Mouse (Mus musculus) granulocyte monocyte progenitor cell, adult 5-6 weeks (primary cell): ENCODE results near the gene Lsmem1. TPM values are rescaled to one million over a fixed set of nuclear protein-coding genes. Genes with fewer than 3 reads are reported as not detected.
"Not testable (repeated sequence)": the region's sequence is repeated elsewhere in the genome, so short reads cannot be mapped to it uniquely, and the experiment has no call there.

Experiments
- ATAC-seq: replicated peaks from 2 replicates; pipeline ENCODE4 v1.8.0; 2016; ENCODE audit warnings: mild to moderate bottlenecking, moderate TSS enrichment, inconsistent platforms; ENCODE audit not compliant: poor library complexity, severe bottlenecking
- total RNA-seq, 2 experiments: library from RNA; stranded (forward) in 1 of 2; stranded (reverse) in 1 of 2; fragments of 200-712, 200-1000 nt in 1 of 2; fragments of >200 nt in 1 of 2; fragmentation: Nextera tagmentation in 1 of 2; gene quantifications; 2 replicates each; pipeline ENCODE4 v1.2.3; 2014 to 2017

Gene Lsmem1
- total RNA-seq, 2 experiments from 2014 or later: not detected

- ATAC-seq: no peak
Measured at GRCm38 (mm10) chr12:40217776-40218175, 18.5 kb upstream of the Lsmem1 start.

- no peak for ATAC-seq
Measured at GRCm38 (mm10) chr12:40214888-40215876, 15.9 kb upstream of the Lsmem1 start.

- ATAC-seq: no peak
Measured at GRCm38 (mm10) chr12:40209049-40209448, 9.8 kb upstream of the Lsmem1 start.

- ATAC-seq: no peak
Measured at GRCm38 (mm10) chr12:40207909-40208308, 8.6 kb upstream of the Lsmem1 start.

DNA sequence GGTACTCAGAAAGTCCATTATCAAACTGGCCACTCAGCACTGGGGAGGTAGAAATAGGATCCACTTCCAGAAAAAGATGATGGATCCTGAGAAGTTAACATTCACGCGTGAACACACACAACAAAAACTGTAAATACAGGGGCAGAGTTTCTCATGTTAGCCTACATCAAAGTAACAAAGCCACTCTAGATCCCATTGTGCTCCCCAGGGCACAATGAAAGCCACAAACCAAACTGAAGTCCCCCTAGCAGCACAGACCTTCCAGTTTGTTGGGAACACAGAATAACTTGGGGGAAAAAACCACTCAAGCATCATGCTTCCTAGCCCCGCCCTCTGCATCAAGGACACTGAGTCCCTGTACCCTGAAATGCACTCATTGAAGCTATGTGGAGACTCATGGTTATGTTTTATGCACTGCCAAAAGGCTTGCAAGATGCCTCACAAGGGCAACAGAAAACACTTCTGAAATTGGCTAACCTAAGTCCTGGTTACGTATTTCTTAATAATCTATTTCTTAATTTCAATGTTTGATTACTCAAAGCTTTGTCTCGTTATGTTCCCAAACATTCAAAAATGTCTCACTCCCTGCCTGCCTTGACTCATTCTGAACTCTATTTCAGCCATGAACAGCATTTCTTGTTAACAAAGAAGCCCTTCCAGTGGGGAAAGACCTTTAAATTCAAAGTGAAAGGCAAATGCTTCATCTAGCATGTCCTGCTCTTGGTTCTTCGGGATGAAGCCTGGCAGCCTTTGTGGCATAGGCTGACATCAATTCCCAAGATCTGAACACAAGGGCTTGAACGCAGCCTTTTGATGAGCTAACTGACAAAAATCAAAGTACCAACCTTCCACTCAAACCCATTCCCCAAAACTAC, 3.1 kb upstream of the Lsmem1 start:
- ATAC-seq: no peak

DNA sequence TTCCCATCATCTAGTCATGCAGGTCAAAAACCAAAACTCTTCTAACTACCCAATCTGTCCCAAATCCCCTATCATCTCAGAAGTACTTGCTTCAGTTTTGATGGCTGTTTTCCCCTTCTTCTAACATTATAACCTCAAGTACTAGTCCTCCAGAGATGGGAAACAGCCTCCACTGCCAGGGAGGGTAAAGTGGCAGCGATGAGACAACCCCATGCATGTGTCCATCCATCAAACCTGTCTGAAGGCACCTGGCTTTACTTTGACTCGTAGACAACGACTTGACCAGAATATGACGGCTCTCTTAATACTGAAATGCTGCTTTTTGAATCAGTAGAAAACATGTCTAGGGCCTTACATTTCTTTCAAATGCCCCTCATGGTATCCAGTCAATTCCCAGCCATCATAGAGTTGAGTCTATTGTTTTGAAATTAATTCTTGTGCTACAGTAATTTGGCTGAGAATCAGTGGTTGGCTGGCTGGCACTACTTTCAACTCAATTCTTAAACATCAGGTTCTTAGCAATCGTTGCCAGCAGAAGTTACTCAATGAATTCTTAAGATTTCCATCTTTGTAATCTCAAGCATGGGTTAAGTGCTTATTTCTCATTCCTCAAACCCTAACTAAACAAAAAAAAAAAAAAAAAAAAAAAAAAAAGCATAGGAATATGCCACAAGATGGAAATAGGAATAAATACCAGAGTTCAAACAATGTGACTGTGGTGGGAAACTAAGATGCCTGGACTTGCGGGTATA, 1.4 kb upstream of the Lsmem1 start:
- no peak for ATAC-seq

DNA sequence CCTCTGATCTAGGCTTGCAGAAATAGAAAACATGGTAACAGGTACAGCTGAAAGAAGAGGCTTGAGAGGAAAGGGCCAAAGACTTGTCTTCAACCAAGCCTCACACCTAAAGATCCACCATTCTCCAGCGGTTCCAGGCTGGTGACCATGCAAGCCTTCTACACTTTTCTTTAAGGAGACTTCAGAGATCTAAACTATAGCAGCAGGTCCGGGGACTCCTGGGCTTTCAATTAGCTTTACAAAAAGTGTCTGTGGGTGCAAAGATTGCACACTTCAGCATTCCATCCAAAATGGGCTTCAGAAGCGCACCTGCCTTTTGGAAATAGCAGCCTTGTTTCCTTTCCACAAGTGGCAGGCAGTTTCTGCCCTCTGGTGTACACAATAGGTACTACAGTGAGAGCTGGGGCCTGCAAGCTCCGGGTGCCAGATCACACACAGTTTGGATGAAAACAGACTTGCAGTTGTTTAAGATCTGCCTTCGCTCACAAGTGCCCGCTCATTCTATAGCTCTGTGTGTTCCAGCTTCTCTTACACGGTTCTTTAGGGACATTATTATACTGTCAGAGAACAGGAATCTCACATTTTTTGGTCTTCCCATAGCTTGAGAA, 609 bp upstream of the Lsmem1 start:
- ATAC-seq: peak; percentile 83

DNA sequence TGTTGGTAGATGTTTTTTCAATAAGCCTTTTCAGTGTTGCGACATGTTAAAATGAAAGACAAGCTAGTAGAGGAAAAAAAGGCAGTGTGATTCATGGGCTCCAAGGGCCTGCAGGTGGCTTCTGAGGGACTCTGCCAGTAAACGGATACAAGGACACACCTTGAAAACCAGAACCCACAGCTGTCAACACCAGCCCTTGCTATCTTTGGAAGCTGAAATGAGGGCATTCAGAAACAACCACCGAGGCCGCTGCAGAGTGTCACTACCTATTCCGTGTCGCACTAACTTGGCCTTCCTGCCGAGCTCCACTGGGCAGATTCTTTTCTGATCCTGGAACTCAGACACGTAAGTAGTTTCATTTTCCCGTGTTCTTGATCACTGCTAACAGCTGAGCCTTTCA, 863 bp downstream of the Lsmem1 start:
- no peak for ATAC-seq

GRCm38 (mm10) chr12:40198019-40198418, 1.3 kb downstream of the Lsmem1 start:
- no peak for ATAC-seq

- ATAC-seq: no peak
Measured at GRCm38 (mm10) chr12:40197511-40197910, 1.8 kb downstream of the Lsmem1 start.

DNA sequence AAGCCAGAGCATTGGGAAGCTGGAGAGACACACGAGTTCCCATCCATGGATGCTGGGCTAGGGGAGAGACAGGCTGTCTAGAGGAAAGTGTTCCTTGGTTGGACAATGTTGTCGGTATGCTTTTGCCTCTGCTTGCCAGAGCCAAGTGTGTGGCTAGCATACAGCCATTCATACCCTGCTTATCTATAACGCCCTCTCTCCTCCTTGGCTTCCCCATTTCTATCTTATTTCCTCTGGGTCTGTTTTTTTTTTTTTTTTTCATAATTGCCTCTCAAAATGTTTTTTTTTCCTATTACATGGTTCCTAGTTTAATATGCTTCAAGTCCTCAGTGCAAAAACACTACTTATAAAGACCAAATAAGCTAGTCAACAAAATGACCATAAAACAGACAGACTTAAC, 13.8 kb downstream of the Lsmem1 start:
- ATAC-seq: no peak

- peak; percentile 50 for ATAC-seq
Measured at GRCm38 (mm10) chr12:40177089-40177488, 22.2 kb downstream of the Lsmem1 start.

GRCm38 (mm10) chr12:40176158-40176557, 23.1 kb downstream of the Lsmem1 start:
- no peak for ATAC-seq

GRCm38 (mm10) chr12:40175171-40175570, 24.1 kb downstream of the Lsmem1 start:
- ATAC-seq: not testable (repeated sequence)

- ATAC-seq: peak; percentile 92
Measured at GRCm38 (mm10) chr12:40171637-40172036, 27.7 kb downstream of the Lsmem1 start.

GRCm38 (mm10) chr12:40169675-40170074, 29.6 kb downstream of the Lsmem1 start:
- no peak for ATAC-seq

DNA sequence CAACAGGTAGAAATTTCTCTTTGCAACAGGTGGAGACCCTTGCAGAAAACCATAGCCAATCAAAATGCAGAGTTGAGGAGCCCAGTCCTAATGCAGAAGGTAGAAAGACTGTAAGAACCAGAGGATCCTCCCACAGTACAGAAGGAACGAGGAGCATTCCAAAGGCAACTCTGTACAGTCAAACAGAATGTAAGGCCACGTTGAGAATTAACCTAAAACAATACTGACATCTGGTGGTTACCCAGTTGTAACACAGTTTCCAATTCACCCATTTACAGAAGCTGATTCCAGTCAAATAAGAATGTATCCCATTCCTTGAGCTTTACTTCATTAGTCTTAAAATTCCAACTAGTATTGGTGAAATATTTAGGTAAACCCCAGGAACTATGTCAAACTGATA, 34.7 kb downstream of the Lsmem1 start:
- peak; percentile 93 for ATAC-seq

- ATAC-seq: no peak
Measured at GRCm38 (mm10) chr12:40160777-40161176, 38.5 kb downstream of the Lsmem1 start.

DNA sequence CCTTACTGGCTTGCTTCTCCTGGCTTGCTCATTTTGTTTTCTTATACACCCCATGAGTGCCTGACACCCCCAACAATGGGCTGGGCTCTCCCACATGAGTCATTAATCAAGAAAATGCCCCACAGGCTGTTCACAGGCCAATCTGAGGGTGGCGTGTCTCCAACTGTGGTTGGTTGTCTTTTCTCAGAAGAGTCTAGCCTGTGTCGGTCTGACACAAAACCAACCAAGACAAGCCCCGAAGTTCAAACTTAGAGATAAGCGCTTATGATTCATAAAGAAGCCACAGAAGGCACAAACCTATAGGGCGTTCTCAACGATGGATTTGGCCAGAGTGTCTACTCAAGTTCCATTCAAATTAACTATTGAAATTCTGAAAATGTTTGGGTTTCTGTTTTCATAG, 45.1 kb downstream of the Lsmem1 start:
- no peak for ATAC-seq
